Mouse (Mus musculus): ENCODE results near the gene Opa1.

- TF ChIP-seq CTCF (IDR thresholded peaks at IDR 0.05; ENCODE audit: borderline replicate concordance, insufficient read depth, low read length) (no peak), POLR2A (IDR thresholded peaks at IDR 0.05; ENCODE audit: low read depth, low read length) (no peak)
Measured at GRCm38 (mm10) chr16:29544829-29545228, 34.3 kb upstream of the Opa1 start, which contains the start of gene Atp13a4.
